ENCODE assay signal across 19 mouse cellular contexts in the genomic region with DNA sequence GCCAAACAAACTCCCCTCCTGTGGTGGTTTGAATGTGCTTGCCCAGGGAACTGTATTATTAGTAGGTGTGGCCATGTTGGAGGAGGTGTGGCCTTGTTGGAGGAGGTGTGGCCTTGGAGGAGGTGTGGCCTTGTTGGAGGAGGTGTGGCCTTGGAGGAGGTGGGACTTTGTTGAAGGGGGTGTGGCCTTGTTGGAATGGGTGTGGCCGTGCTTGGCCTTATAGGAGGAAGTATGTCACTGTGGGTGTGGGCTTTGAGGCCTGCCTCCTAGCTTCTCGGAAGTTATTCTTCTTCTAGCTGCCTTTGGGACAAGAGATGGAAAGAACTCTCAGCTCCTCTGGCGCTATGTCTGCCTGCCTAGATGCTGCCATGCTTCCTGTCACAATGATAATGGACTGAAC.
"Had no signal": no experiment of that assay in that cellular context is flagged by ENCODE, and none has a peak within 500 bp of the region (broad histone marks: within the 10 kb centered on the region; RNA-seq: fewer than 3 reads in every experiment).

No protein-coding gene starts in this region.

- H3K4me2 ChIP-seq: kidney, embryonic 15.5 days; limb, embryonic 13.5 days; liver, embryonic 13.5 days; midbrain, embryonic 11.5 days; neural tube, embryonic 12.5 days; neural tube, embryonic 15.5 days had no signal

- H3K9ac ChIP-seq: kidney, embryonic 15.5 days; limb, embryonic 13.5 days; liver, embryonic 13.5 days; neural tube, embryonic 12.5 days; neural tube, embryonic 15.5 days had no signal

- H3K9me3 ChIP-seq: kidney, embryonic 15.5 days; limb, embryonic 10.5 days; limb, embryonic 13.5 days; liver, embryonic 13.5 days; neural tube, embryonic 12.5 days; neural tube, embryonic 15.5 days had no signal

- H3K27ac ChIP-seq: kidney, embryonic 15.5 days; limb, embryonic 10.5 days; limb, embryonic 13.5 days; liver, embryonic 13.5 days; neural tube, embryonic 12.5 days; neural tube, embryonic 15.5 days had no signal

- H3K36me3 ChIP-seq: kidney, embryonic 15.5 days; limb, embryonic 10.5 days; limb, embryonic 13.5 days; liver, embryonic 13.5 days; neural tube, embryonic 12.5 days; neural tube, embryonic 15.5 days had no signal

- H3K4me1 ChIP-seq: kidney, embryonic 15.5 days; limb, embryonic 10.5 days; limb, embryonic 13.5 days; liver, embryonic 13.5 days; neural tube, embryonic 12.5 days; neural tube, embryonic 15.5 days had no signal

- H3K27me3 ChIP-seq: kidney, embryonic 15.5 days; limb, embryonic 13.5 days; liver, embryonic 13.5 days; neural tube, embryonic 12.5 days; neural tube, embryonic 15.5 days had no signal

- H3K4me3 ChIP-seq: kidney, embryonic 15.5 days; limb, embryonic 10.5 days; limb, embryonic 13.5 days; liver, embryonic 13.5 days; neural tube, embryonic 12.5 days; neural tube, embryonic 15.5 days had no signal

- DNase-seq: kidney, adult 11 months; kidney, adult 8-10 months; kidney, postnatal 10 days; kidney, postnatal 36 days; liver, embryonic 13.5 days; lung, adult 2 months; lung, postnatal 36 days; midbrain, embryonic 14.5 days; right cerebral cortex, adult 18-20 months; right cerebral cortex, postnatal 14 days; right cerebral cortex, postnatal 4 days; thymus, adult 18-20 months; thymus, postnatal 36 days had no signal
